Mouse (Mus musculus) layer of hippocampus, postnatal 25 days (tissue): ENCODE measurements around the gene Cfp. TPM values are rescaled to one million over a fixed set of nuclear protein-coding genes. Genes with fewer than 3 reads are reported as not detected.

Experiments used
- DNase-seq, 2 experiments: peaks; one replicate each; pipeline ENCODE4 v3.0.0; 2022; ENCODE audit warnings: mixed read lengths in 2 of 2, low spot score in 1 of 2; ENCODE audit errors: extremely low spot score in 1 of 2
- total RNA-seq, 2 experiments: library from RNA; stranded (reverse); gene quantifications; 2 replicates each; pipeline ENCODE4 v1.2.3; 2021

The Cfp gene
- 10 to 100 TPM; 12.4 to 17.5 TPM for total RNA-seq

DNA sequence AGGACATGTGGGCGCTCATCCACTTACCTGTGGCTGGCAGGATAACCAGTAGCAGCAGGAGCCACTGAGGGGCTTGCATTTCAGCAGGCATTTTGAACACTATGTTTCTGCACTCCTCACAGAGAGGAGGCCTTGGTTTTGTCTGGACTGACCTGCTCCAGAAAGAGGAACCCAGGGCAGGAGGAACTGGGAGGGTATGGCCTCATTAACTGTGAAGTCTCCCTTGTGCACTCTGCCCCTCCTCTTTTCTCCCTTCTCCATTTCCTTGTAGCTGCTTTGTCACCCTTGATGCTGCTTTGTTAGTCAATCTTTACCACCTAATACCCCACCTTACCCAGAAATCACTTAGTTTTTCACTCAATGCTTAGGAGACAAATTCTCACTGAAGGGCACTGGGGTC, at the start of gene Cfp:
TSS of gene Cfp (minus strand) at position 192 of the 400 bp plus-strand sequence.
- no peak for DNase-seq

DNA sequence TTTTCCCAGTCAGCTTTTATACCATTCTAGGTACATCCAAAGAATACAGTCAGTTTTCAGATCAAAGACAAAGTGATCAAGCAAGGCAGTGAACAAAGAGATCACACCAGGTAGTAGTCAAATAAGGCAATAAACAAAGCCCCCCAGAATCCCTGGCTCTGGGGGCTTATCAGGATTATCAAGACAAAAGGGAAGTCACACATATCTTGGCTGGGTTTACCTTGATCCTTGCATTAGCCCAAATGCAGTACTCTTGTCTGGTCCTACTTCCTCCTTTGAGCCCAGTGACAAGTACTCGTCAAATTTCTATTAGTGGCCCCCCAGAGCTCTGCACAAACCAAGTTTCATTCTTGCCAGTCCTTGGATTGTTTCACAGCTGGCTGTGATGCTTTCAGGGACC, 49.5 kb upstream of the Cfp start:
- DNase-seq, result no peak

DNA sequence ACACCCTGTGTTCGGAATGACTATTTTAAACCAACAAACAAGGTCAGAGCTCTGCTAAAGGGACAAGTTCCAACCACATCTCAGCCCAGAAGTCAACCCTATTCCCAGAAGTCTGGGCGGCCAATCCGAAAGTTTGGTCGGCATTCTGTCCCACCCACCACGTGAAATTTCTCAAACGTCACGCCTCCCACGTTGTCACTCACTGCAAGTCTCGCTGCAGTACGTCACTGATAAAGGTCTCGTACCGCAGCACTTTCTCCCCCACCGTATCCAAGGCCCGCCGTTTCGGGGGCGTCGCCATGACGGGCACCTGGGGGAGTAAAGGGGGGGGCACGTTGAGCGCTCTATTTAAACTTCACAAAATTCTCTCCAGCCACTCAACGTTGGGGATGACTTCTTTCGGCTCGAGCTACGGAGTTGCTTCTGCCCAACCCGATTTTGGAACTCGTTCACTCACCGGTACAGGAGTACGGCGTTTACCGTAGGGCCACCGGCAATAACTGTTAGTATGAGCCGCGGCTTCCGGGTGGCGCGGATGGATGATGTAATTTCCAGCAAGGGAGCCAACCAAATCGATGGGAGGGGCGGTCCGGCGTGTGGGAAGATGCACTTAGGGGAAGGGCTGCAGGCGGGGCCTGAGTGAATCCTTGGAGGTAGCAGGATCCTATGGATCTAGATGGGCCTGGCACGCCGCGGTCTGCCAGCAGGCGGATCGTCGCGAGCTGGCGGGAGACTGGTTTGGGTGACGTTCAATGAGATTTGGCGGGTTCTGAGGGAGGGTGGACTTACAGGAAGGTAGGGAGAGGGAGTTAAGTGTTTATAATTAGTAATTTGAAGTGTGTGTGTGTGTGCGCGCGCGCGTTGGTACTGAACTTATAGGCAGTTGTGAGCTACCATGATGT, 30.4 kb upstream of the Cfp start, which contains the start of gene Uxt:
TSS of gene Uxt (minus strand) at position 541 of the 902 bp plus-strand sequence.
- DNase-seq, result peak; percentile 68 to 75

DNA sequence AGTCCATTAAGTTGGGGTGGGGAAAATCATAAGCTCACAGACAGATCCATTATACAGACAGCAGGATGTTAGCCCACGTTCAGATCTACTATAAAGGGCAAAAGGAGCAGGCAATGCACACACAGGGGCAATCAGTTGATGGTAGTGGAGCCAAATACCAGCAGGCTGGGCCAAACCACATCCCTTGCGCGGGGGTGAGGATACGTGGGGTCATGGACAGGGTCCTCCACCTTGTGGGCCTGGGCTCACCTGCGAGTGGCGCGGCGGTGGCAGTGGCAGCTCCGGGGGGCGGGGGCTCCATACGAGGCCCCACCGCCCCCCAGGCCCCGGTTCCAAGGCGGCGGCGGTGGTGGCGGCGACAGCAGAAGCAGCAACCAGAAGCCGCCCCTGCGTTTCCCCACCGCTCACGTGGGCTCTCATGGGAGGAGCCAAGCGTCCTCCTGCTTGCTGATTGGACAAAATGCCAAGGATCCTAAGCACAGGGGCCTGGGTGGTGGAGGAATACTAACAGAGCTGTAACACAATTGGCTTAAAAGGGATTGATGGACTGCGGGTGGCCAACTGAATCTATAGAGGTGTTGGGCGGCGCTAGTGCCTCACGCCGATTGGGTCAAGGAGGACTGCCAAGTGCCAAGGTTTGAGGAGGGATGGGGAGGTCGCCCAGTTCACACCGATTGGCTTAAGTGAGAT, 19.0 kb upstream of the Cfp start, which contains the start of gene Elk1:
TSS of gene Elk1 (minus strand) at position 418 of the 690 bp plus-strand sequence.
- peak; percentile 49 to 56 for DNase-seq

DNA sequence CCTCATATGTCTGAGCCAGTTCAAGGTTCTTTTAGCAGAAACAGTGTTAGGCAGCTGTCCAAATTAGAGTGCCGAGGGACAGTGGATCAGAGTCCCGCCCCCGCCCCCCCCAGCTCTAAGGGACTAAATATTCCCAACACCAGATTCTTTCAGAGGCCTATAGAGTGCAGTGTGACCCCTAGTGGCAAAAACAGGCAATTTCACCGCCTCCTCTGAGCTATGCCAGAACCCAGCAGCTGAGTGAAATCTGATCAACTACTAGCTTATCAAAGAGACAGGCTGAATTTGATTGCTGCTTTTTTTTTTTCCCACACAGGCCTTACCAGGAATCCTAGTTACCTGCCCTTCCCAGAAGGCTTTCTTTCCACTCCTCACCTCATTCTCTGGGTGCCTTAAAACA, 14.7 kb upstream of the Cfp start:
- DNase-seq, result peak in 1 of 2 experiments; percentile 56

DNA sequence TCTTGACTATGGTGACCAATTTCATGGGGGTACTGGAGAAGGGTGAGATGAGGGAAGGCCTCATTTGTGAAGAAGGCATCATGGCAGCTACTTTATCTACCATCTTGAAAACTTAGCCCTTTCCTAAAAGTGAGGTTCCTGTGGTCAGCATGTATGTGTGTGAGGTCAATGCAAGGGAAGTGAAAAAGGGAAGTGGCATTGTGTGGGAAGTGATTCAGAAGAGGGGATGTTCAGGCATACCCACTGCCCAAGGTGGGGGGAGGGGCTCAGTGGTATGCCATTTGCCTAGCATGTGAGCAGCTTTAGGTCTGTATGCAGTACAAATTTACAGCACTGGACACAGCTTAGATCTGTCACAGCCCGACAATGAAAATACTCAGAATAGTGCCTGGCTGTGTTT, 608 bp upstream of the Cfp start:
- DNase-seq, result no peak

DNA sequence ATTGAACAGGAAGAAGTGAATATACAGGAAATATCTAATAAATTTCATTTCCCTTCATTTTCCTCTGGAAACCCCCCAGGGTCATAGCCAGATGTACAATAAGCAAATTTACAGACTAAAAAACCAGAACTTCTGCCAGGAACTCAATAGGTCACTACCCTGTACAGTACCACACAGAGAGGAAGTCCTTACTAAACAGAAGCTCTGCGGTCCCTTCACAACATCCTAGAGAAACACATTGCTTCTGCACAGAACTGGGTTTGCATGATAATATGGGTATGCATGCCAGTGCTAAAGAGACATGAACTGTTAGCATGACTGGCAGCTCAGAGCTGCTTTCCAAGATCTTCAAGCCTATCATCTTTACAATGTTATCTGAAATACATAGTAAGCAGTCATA, 1.5 kb downstream of the Cfp start:
- DNase-seq, result no peak

DNA sequence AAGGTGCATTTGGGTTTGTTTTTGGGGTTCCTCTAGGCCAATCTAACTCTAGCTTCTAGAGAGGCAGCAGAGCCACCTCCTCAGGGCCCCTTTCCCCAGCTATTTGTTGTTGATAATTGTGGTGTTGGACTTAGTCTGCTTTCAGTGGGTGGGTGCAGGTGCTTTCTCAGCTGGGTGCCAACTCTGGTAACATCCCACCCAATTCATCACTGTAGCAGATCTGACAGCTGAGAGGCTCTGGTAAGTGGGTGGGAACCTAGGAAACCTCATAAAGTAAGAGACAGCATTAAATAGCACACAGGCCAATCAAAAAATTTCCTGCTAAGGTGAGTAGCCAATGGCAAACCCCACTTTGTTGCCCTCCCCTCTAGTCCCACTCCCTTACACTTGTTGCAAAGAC, 6.4 kb downstream of the Cfp start:
- no peak for DNase-seq

DNA sequence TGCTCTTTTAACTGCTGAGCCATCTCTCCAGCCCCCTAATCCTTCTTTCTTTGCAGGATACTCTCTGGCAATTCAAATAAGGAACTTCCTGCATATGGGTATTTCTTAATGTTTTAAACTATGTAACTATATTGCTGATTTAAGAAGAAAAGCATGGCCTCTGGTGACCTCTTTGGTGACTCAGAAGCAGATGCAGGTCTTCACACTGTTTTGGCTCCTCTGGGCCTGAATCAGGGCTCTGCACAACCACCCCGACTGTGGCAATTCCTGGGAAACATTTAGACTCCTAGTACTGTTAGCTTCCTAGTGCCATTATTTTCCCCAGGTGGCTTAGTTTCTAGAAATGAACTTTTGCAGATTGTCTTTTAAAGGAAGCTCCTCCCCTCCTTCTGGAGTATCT, 7.8 kb downstream of the Cfp start:
- no peak for DNase-seq

DNA sequence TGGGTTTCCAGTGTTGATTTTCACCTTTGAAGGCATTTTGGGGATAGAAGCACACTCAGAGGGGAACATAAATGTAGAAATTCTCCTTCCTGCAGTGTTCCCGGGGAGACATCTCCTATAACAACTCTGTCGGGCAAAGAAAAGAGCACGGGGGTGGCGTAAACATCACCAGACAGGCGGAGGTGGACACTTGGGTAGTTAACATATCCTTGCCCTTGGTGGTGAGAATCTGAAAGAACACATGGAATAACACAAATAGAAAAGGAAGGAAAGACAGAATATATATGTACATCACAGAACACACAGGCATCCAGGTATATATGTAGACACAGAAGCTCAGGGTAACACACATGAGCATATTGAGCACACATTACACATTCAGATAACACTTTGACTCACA, 10.0 kb downstream of the Cfp start:
- no peak for DNase-seq

DNA sequence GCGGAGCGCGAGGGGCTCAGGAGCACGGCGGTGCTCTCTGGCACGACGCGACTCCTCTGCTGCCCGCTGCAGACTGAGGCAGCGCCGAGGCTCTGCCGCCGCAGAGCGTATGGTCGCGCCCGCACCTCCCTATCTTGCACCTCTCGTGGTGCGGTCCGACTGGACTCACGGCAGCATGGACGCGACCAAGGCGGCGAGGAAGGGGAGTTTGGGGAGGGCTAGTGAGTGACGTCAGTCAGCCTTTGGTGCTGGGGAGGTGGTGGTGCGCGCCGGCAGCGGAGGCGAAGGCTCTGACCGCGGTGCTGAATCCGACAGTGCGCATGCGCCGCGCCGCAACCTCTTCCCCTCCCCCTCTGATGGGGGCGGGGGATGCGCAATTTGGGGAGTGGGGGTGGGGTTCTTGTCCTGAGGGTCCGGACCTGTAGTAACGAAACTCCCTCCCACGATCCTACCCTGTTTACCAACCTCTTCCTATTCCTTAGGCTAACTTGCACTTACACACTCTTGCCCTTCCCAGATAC, 10.5 kb downstream of the Cfp start, which contains the start of gene Syn1:
TSS of gene Syn1 (minus strand) at position 161 of the 521 bp plus-strand sequence.
- peak; percentile 53 to 60 for DNase-seq

DNA sequence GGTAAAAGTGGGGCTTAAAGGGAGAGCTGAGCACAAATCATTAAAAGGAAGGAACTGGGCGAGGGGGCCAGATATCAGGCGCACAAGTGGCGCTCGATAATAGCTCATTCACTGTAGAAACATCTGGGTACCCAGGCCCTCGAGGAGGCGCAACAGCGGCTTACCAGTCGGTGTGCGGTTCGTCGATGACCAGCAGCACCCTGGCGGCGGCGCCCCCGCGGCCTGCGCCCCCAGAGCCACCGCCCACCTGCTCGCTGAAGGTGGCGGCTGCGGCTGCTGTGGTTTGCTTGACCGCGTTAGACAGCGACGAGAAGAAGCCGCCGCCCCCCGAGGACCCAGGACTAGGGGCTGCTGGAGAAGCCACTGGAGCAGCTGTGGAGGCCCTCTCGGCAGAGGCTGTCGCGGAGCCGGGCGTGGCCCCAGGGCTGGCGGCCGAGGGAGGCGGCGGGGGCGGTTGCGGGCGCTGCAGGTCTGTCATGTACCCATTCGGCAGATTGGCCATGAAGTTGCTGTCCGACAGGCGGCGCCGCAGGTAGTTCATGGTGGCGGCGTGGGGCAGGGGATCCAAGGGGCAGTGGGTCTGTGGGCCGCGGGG, 11.0 kb downstream of the Cfp start:
- peak in 1 of 2 experiments; percentile 20 for DNase-seq

DNA sequence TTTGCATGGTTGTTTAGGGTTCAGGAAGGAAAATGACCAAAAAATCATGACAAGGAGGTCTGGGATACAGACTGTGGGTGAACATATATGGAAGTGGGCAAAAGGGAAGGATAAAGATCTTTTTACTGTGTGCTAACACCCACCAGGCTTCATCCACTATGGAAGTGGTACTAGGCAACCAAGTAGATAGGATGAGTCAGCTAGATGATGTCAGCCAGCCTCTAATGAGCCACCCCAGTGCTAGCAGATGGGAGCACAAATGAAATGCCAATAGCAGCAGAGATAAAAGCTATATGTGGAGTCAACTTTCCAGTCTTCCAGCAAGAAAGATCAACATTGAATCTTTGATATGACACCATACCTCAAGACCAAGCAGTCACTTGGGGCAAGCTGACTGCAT, 16.3 kb downstream of the Cfp start:
- no peak for DNase-seq

DNA sequence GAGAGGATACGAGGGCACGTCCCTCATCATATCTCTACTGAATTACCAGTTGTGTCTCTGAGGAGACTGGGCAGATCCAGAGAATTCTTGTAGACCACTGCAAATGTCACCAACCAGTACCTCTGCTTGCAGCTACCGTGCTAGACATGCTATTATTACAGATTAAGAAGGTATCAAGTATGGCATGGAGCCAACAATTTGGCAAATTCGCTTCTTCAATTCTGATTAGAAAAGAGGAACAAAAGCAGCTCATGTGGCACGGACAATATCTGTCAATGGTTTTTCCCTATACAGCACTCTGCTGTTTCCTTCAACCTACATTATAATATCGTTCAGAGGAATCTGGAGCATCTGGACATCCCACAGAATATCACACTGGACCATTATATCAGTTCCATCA, 17.6 kb downstream of the Cfp start:
- no peak for DNase-seq

DNA sequence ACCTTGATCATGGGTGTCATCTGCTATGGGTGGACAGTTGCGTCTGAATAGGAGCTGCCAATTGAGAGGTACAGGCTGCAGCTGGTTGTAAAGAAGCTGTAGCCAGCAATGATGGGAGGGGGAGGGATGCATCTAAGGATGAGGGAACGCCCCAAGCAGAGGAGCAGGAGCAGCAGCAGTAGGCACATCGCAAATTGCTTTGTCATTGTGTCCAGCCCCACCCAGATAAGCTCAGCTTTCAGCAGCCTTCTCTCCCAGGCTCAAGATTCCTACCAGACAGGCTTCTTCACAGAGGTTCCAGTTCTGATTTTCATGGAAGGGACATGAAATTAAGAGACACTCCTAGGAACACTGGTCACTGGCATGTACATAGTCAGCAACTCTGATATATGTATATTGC, 21.3 kb downstream of the Cfp start:
- no peak for DNase-seq

Other genes with a start within 250 kb of the Cfp start
- 100 to 1,000 TPM; 251 to 255 TPM for gene Cdk16, start 243.6 kb downstream of the Cfp start, total RNA-seq
- gene Usp11, start 227.6 kb downstream of the Cfp start, total RNA-seq, result 100 to 1,000 TPM; 104 TPM
- 100 to 1,000 TPM; 187 to 192 TPM for gene Araf, start 133.7 kb downstream of the Cfp start, total RNA-seq
- under 1 TPM; 0.34 to 0.47 TPM for gene Timp1, start 61.4 kb downstream of the Cfp start, total RNA-seq
- 100 to 1,000 TPM; 476 to 498 TPM for gene Syn1, start 10.6 kb downstream of the Cfp start, total RNA-seq
- 10 to 100 TPM; 75.4 to 79.0 TPM for gene Elk1, start 19.1 kb upstream of the Cfp start, total RNA-seq
- 10 to 100 TPM in 1 of 2 experiments, 1 to 10 TPM in 1; 9.6 to 13.0 TPM for gene Uxt, start 30.5 kb upstream of the Cfp start, total RNA-seq
- 10 to 100 TPM in 1 of 2 experiments, 1 to 10 TPM in 1; 7.3 to 11.4 TPM for gene Zfp182, start 130.8 kb upstream of the Cfp start, total RNA-seq
- gene Spaca5, start 136.9 kb upstream of the Cfp start, total RNA-seq, result not detected
- 1 to 10 TPM; 4.2 to 4.6 TPM for gene Zfp300, start 158.0 kb upstream of the Cfp start, total RNA-seq
- gene Ssxa1, start 184.3 kb upstream of the Cfp start, total RNA-seq, result not detected
- gene Gm21876, start 244.1 kb upstream of the Cfp start, total RNA-seq, result not detected